Mouse (Mus musculus): ENCODE measurements at regions not wholly inside any gene's neighbourhood (a gene's known extent, or its start where the extent isn't known, plus 50 kb on each side); places are given as distances from the start of the nearest gene placed in this dataset.

GRCm38 (mm10) chr8:34380615-34381014 is 269.1 kb upstream of the Gm10131 start:
- DNase-seq (ENCODE audit: low read depth, low spot score): no peak

GRCm38 (mm10) chr8:34377154-34377553 is 265.6 kb upstream of the Gm10131 start:
- peak; percentile 81 for DNase-seq (ENCODE audit: low read depth, low spot score)

DNA sequence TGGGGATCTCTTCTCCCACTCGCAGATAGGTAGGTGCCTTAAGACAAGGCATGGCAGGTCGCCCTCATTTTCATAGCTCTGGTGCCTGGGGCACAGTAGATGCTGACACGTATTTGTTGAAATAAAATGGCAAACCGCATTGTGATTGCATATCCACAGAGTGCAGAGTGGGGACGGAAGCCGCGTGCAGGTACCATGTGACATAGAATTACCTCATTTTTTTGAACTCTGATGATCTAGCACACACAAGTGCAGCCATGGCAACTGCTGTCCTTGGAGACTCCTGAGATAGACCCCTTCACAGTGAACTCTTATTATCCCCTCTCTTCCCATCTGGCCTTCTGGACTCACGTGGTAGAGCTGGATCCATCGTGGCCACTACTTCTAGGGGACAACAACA is 262.7 kb upstream of the Gm10131 start:
- no peak for DNase-seq (ENCODE audit: low read depth, low spot score)

GRCm38 (mm10) chr8:34372666-34372980 is 261.1 kb upstream of the Gm10131 start:
- no peak for DNase-seq (ENCODE audit: low read depth, low spot score)

GRCm38 (mm10) chr8:34371973-34372665 is 260.6 kb upstream of the Gm10131 start:
- no peak for DNase-seq (ENCODE audit: low read depth, low spot score)

DNA sequence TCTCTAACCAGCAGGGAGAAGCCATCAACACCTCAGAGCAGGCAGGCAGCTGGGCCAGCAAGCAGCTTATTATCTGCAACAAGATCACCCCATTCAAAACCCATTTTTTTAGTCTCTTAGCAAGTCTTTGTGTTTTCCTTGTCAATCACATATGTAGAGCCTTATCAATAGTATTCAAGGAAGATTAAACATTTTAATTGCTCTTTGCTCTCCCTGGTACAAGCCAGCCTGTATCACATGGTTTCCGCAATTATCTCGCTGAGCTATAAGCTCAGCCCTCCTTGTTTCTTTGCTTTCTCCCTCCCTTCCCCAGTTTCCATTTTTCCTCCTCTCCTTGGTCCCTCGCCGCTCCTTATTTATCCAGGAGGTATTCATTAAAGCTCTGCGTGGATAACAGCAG is 259.9 kb upstream of the Gm10131 start:
- DNase-seq (ENCODE audit: low read depth, low spot score): no peak

GRCm38 (mm10) chr8:34368556-34368955 is 257.0 kb upstream of the Gm10131 start:
- no peak for DNase-seq (ENCODE audit: low read depth, low spot score)

DNA sequence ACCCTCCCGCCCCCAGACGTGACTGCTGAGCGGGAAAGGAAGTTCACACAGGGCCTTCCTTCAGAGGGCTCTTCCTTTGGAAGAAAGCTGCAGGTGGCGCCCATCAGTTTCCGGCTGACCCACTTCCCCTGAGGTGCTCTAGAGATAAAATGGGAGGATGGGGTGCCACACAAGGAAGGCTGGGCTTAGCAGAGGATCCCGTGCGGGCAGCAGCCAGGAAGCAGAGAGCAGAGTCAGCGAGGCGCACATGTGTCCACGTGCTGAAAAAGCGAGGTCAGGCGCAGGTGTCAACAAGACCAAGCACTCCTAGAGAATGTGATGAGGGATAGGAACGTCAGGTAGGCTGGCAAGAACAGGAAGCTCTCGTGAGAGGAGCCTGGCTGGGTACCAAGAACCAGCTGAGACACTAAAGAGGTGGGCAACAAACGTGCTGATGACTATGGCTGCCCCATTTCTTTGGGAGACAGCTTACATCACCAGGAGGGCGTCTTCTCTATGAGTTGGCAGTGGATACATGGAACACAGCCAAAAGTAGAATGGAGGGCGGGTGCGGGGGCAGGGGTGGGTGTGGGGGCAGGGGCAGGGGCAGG is 253.0 kb upstream of the Gm10131 start:
- DNase-seq (ENCODE audit: low read depth, low spot score): no peak

DNA sequence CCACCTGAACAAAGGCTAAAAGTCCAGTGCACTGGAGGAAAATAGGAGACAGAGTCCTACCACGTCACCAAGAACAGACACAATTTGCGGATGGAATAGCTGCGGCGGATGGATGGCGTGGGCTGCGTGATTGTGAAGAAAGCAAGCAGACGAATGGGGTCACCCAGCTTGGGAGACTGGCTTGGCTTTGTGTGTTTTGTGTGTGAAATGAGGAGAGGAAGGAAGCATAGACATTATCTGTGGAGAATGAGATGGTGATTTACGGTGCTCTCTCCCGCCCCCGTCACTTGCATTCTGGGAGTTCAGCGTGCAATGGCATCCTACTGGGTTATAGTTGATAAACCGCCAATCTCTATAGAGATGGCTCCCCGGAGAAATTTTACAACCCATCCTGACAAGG is 252.1 kb upstream of the Gm10131 start:
- peak; percentile 71 for DNase-seq (ENCODE audit: low read depth, low spot score)

DNA sequence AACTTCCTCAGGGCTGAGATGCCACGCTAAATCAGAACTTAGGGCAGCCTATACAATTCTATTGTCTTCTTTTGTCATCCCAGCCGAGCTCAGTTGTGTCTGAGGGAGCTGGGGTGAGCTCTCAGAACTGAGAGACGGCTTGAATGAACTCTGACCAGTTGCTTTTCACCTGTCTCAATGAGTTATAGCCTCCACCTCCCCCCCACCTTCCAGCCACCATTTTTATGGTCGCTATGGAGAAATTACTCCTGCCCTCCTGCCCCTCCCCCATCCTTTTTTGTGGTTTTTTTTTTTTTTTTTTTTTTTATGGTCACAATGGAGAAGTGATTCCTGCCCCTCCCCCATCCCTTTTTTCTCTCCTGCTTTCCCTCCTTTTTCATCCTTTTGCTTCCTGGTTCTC is 251.6 kb upstream of the Gm10131 start:
- DNase-seq (ENCODE audit: low read depth, low spot score): peak; percentile 83

DNA sequence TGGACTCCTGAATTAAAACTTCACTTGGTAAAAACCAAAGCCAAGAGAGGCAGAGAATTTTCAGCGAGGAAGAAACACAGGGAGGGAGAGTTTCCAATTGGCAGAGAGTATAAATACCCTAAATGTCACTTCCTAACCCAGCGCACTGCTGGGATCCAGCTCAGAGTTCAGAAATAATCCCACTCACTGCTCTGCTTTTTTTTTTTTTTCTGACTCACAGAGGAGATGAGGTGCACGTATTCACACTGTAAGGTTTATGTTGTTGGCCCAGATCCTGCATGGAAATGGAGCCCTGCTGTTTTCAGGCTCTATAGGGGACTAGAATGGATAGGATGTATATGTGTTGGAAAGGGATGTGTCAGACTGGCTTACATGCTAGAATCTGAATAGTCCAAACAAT is 249.8 kb upstream of the Gm10131 start:
- no peak for DNase-seq (ENCODE audit: low read depth, low spot score)

DNA sequence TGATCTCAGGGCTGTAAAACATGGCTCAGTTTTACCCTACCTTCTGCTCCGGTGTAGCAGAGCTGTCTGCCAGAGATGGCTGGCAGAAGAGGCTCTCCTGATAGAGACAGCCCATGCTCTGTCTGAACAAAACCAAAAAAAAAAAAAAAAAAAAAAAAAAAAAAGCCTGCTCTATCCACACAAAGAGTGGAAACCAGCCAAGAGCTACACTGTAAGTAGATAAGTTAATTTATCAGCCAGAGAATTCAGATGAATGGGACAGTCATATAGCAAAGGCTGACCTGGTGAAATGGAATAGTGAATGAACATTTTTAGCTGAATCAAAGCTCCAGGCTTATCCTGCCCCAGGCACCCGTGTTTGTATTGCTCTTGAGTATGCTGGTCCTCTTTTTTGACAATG is 248.2 kb upstream of the Gm10131 start:
- DNase-seq (ENCODE audit: low read depth, low spot score): no peak

DNA sequence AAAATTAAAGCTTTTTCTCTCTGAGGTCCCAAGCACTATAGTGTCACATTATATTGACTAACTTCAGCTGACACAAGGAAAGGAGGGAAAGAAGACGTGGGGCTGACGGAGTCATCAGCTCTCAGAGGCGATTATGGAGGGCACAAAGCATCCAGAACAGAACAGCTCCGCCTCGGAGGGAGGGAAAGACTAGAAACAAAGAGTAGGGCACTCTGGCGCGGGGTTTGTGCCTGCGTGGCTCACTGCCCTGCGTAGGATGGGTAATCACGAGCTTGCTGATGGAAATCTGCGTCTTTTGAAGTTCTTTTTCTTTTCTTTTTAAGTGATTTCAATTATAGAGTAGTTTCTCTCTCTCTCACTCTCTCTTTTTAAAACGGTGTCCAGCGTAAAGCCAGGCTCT is 243.5 kb upstream of the Gm10131 start:
- no peak for DNase-seq (ENCODE audit: low read depth, low spot score)

- DNase-seq (ENCODE audit: low read depth, low spot score): no peak
Observed at GRCm38 (mm10) chr8:34353140-34353855, 241.8 kb upstream of the Gm10131 start.

- DNase-seq (ENCODE audit: low read depth, low spot score): no peak
Observed at GRCm38 (mm10) chr8:34334851-34335250, 223.3 kb upstream of the Gm10131 start.

DNA sequence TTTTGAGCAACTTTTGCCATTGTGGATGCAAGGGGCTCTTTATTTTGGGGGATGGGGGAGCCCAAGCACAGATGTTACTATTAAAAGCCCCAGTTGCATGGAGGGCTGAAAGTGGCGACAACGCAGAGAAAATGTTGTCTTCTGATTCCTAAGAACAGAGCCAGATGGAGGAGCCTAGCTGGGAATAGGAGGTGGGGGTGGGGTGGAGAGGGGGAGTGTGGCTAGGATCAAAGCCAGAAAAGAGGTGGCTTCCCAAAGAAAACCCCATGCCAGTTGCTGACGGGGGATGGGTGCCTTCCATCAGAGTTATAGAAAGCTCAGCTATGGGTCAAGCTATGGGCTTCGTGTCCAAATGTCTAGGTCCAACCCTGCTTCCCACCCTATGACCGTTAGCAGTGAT is 220.1 kb upstream of the Gm10131 start:
- no peak for DNase-seq (ENCODE audit: low read depth, low spot score)

DNA sequence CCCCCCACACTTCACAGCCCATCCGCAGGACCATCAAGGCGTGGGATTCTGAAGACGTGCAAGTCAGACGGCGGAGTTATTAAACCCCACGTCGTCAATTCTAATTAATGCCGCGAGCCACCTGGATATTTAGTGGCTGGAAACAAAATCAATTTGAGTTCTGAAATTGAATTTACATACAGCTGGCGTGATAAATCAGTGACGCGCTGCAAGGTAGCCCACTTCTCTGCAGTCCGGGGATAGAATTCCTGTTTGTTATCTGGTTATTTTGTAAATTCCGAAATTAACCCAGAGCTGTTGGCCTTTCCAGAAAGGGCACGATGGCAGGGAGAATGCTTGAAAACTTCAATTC is 215.1 kb upstream of the Gm10131 start:
- DNase-seq (ENCODE audit: low read depth, low spot score): no peak

DNA sequence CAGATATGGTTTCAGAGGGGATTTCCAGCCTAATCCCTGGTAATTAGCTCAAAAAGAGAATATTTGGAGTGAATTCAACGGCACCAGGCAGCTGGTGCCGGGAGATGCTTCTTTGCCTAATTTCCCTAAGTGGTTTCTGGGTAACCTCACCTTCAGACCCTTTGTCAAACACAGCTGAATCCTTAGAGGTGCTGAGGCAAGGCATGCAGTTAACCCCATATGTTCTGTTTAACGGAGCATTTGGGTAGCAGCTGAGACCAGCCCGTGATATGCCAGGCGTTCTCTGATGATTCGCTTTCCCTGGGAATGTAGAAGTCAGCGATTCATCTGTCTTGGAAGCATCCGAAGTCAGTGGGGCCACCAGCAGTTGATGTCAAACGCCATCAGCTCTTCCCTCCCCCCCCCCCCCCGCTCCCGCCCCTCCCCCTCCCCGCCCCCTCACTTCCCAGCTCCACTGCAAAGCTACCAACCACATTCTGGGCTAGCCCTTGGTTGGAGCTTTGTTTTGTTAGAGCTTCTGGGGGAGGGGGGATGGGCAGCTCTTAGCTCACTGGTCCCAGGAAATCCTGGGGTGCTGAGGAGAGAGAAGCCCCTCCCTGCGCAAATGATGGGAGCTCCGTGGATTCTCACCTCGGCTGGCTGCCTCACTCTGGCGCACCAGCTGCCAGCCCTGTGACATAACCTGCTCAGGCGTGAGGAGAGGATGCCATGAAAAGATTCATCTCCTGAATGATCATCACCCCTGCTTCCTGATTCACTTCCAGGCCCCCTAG is 214.5 kb upstream of the Gm10131 start:
- DNase-seq (ENCODE audit: low read depth, low spot score): peak; percentile 72

GRCm38 (mm10) chr8:34320158-34320587 is 208.6 kb upstream of the Gm10131 start:
- DNase-seq (ENCODE audit: low read depth, low spot score): peak; percentile 84

GRCm38 (mm10) chr8:34319719-34320118 is 208.2 kb upstream of the Gm10131 start:
- no peak for DNase-seq (ENCODE audit: low read depth, low spot score)

DNA sequence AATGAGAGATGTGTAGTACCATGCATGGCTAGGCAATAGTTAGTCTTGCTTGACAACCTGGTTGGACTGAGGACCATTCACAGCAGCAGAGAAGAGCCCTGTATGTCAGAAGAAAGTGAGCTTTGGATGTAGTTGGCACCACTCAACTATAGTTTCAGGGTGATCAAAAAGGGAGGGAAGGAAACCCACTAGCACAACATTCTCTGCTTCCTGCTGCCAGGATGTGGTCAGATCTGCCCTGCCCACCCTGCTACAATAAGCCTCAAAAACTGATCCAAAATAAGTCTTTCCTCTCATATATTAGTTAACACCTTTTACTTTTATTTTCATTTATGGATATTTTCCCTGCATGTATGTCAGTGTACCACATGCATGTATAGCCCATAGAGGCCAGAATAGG is 203.7 kb upstream of the Gm10131 start:
- DNase-seq (ENCODE audit: low read depth, low spot score): no peak
